Mouse (Mus musculus) midbrain, embryonic 13.5 days (tissue): Measurements from ENCODE around the gene Thbs2. TPM values are rescaled to one million over a fixed set of nuclear protein-coding genes. Genes with fewer than 3 reads are reported as not detected.

Source experiments
- ATAC-seq: fragments of 200-750 bp; cut with Nextera tagmentation; 2 replicates; pipeline ENCODE4 v1.8.0; 2017; ENCODE audit warnings: mild to moderate bottlenecking, moderate TSS enrichment, moderate library complexity
- H3K27ac ChIP-seq: fragments of 300-500 bp; sonication (generic); 2 replicates; pipeline ENCODE4 v1.5.1; 2015; ENCODE audit warnings: inconsistent platforms, mild to moderate bottlenecking, moderate library complexity
- H3K27me3 ChIP-seq: fragments of 300-500 bp; sonication (generic); 2 replicates; pipeline ENCODE4 v1.6.1; 2015; ENCODE audit warnings: mild to moderate bottlenecking, inconsistent platforms
- H3K36me3 ChIP-seq: fragments of 300-500 bp; sonication (generic); 2 replicates; pipeline ENCODE4 v1.6.1; 2015; ENCODE audit warnings: mild to moderate bottlenecking, inconsistent platforms
- H3K4me1 ChIP-seq: fragments of 300-500 bp; sonication (generic); replicated peaks from 2 replicates; pipeline ENCODE4 v1.6.1; 2015; ENCODE audit warnings: inconsistent platforms
- H3K4me2 ChIP-seq: fragments of 300-500 bp; sonication (generic); replicated peaks from 2 replicates; pipeline ENCODE4 v1.6.1; 2015; ENCODE audit warnings: moderate library complexity, mild to moderate bottlenecking, inconsistent platforms
- H3K4me3 ChIP-seq: fragments of 300-500 bp; sonication (generic); replicated peaks from 2 replicates; pipeline ENCODE4 v1.5.1; 2015; ENCODE audit warnings: mild to moderate bottlenecking, inconsistent platforms
- H3K9ac ChIP-seq: fragments of 300-500 bp; sonication (generic); replicated peaks from 2 replicates; pipeline ENCODE4 v1.6.1; 2015; ENCODE audit warnings: mild to moderate bottlenecking, inconsistent platforms
- H3K9me3 ChIP-seq: fragments of 300-500 bp; sonication (generic); 2 replicates; pipeline ENCODE4 v1.6.1; 2016; ENCODE audit warnings: mild to moderate bottlenecking, inconsistent platforms
- WGBS: fragments of 180-500 bp; shearing (Covaris S2); methylation state at CpG from one replicate; pipeline ENCODE4 v1.1.7; 2015; 5-methylcytosine and 5-hydroxymethylcytosine counted together
- polyA plus RNA-seq: library from polyadenylated mRNA; unstranded; fragments of >200 nt; fragmentation: Nextera tagmentation; extraction: Ambion mirVana; gene quantifications from 2 replicates; pipeline ENCODE4 v1.2.1, GENCODE M21; 2015

The Thbs2 gene
- polyA plus RNA-seq, 1 experiment from 2014 or later = 1.2 TPM

GRCm38 (mm10) chr17:14659746-14660145, 34.3 kb downstream of the Thbs2 start:
- Histone ChIP-seq H3K4me3 (no peak overlapping the region), H3K27me3 (no peaks in the 10 kb centered on the region), H3K4me1 (no peaks in the 10 kb centered on the region), H3K9ac (no peak overlapping the region), H3K36me3 (no peaks in the 10 kb centered on the region), H3K27ac (no peak overlapping the region), H3K4me2 (no peak overlapping the region), H3K9me3 (no peaks in the 10 kb centered on the region)
- WGBS = 74% methylated on average over 4 of the region's 4 CpGs
- ATAC-seq = no peak

DNA sequence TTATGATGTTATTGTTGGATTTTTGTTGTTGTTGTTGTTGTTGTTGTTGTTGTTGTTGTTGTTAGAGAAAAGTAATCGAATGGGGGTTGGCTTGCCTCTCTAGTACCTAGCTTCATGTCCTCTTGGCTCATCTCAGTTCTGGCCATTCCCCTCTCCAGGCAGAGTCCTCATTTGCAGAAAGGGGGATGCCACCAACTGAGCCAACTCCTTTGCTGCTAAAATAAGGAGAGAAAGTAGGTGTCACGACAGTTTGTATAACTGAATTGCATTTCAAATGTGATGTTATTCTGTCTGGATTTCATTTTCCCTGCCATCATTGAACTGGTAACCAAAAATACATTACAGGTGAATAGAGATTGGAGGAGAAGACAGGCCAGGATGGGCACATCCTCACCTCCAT, 35.9 kb downstream of the Thbs2 start:
- no peaks in the 10 kb centered on the region for H3K36me3 ChIP-seq
- H3K9me3 ChIP-seq = no peaks in the 10 kb centered on the region
- WGBS = 85% methylated on average over 2 of the region's 2 CpGs
- H3K4me2 ChIP-seq = no peak overlapping the region
- H3K9ac ChIP-seq = no peak overlapping the region
- no peak overlapping the region for H3K27ac ChIP-seq
- no peaks in the 10 kb centered on the region for H3K4me1 ChIP-seq
- no peak for ATAC-seq
- no peak overlapping the region for H3K4me3 ChIP-seq
- H3K27me3 ChIP-seq = no peaks in the 10 kb centered on the region

DNA sequence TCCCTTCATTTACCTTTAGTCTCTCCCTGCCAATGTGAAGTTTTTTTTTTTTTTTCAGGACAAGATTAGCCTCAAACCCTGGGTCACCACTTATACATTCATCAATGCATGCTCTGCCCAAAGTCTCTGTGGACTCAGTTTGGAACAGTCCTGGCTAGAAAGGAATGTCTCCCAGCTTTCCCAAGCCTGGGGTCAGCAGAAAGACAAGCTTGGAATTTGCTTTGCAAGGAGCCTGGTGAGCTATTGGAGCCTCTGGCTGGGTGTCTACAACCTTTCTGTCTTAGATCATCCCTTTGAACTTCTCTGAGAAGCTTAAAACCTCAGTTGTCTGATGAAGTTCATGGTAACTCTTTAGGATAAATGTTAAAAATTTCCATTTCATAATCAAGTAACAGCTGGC, 36.9 kb downstream of the Thbs2 start:
- Histone ChIP-seq H3K9me3 (no peaks in the 10 kb centered on the region), H3K36me3 (no peaks in the 10 kb centered on the region), H3K27me3 (no peaks in the 10 kb centered on the region), H3K4me1 (no peaks in the 10 kb centered on the region), H3K4me2 (no peak overlapping the region), H3K9ac (no peak overlapping the region), H3K4me3 (no peak overlapping the region), H3K27ac (no peak overlapping the region)
- no peak for ATAC-seq

DNA sequence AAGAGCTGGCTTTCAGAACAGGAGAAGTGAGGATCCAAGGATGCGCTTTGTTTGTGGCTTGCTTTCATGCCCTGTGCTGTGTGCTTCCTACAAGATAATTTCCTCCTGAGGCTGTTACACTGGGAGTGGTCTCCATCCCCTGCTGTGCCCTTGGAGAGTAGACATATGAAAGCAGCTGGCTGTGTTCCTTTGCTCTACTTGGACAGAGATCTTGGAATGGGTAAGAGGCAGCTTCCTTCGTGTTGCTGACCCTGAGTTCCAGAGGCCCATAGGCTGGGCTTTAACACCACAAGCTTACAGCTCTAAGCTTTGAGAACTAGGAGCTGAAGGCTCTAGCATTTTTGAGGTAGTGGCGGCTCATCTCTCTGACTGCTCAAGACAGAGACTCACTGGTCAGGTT, 39.1 kb downstream of the Thbs2 start:
- Histone ChIP-seq H3K36me3 (no peaks in the 10 kb centered on the region), H3K9ac (no peak overlapping the region), H3K9me3 (no peaks in the 10 kb centered on the region), H3K4me2 (no peak overlapping the region), H3K27ac (no peak overlapping the region), H3K4me3 (no peak overlapping the region), H3K4me1 (no peaks in the 10 kb centered on the region), H3K27me3 (no peaks in the 10 kb centered on the region)
- no peak for ATAC-seq
- WGBS = 87% methylated on average over 3 of the region's 3 CpGs

- Histone ChIP-seq H3K9ac (no peak overlapping the region), H3K4me1 (no peaks in the 10 kb centered on the region), H3K9me3 (no peaks in the 10 kb centered on the region), H3K4me2 (no peak overlapping the region), H3K4me3 (no peak overlapping the region), H3K36me3 (no peaks in the 10 kb centered on the region), H3K27me3 (no peaks in the 10 kb centered on the region), H3K27ac (no peak overlapping the region)
- no peak for ATAC-seq
- 89% methylated on average over 7 of the region's 7 CpGs for WGBS
Observed at GRCm38 (mm10) chr17:14652013-14652412, 42.0 kb downstream of the Thbs2 start.

DNA sequence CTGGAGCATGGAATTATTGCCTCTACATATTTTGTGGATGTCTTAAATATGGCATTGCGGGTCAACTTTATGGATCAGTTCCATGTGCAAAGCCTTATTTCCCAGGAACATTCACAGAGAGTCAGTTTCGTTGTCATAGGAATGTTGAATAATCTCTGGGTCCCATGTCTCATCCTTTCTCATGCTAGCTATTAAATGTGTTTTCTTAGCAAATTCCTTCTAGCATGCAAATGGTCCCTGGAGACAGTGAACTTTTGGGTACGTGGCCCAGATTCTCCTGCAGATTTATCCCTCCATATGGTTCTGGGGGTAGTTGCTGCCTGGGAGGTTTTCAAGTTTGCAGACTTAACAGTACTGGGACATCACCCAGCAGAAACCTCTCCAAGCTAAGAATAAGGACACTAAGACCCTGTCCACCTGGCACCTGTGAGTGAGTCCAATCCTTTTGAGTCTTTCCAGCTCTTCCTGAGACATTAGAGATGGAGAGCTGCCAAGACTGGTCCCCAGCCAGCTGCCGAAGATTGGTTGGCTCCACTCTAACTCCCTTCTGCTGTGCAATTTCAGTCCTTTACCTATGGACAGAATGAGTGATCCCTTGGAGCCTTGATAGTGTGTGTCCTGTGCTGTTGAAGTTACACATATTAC, 45.9 kb downstream of the Thbs2 start:
- H3K27ac ChIP-seq = no peak overlapping the region
- WGBS = 84% methylated on average over 4 of the region's 4 CpGs
- H3K4me1 ChIP-seq = no peaks in the 10 kb centered on the region
- no peaks in the 10 kb centered on the region for H3K9me3 ChIP-seq
- no peak overlapping the region for H3K4me3 ChIP-seq
- no peaks in the 10 kb centered on the region for H3K27me3 ChIP-seq
- no peaks in the 10 kb centered on the region for H3K36me3 ChIP-seq
- H3K9ac ChIP-seq = no peak overlapping the region
- no peak overlapping the region for H3K4me2 ChIP-seq
- ATAC-seq = no peak

DNA sequence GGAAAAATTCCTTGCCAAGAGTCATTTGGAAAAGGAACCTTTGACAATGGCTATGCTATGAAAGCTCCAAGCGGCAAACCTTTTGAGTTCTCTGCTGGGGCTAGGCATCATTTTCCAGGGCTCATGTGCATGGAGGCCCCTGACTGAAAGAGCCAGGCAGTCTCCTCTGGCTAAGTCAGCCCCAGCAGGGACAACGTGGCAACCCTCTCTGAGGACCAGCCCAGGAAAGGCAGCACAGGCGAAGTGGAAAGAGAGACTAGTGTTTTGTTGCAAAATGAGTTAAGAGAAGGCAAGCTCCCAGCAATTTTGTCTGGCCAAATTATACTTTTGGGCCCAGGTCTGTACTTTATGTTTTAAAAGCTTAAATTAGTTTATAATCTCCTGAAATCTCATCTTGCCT, 50.0 kb downstream of the Thbs2 start:
- Histone ChIP-seq H3K4me3 (no peak overlapping the region), H3K9ac (no peak overlapping the region), H3K27ac (no peak overlapping the region), H3K9me3 (no peaks in the 10 kb centered on the region), H3K36me3 (no peaks in the 10 kb centered on the region), H3K27me3 (no peaks in the 10 kb centered on the region), H3K4me1 (no peaks in the 10 kb centered on the region), H3K4me2 (no peak overlapping the region)
- ATAC-seq = no peak
- 72% methylated on average over 3 of the region's 3 CpGs for WGBS

- Histone ChIP-seq H3K4me2 (no peak overlapping the region), H3K27me3 (no peaks in the 10 kb centered on the region), H3K9ac (no peak overlapping the region), H3K4me3 (no peak overlapping the region), H3K4me1 (no peaks in the 10 kb centered on the region), H3K9me3 (no peaks in the 10 kb centered on the region), H3K36me3 (no peaks in the 10 kb centered on the region), H3K27ac (no peak overlapping the region)
- 89% methylated on average over 15 of the region's 15 CpGs for WGBS
- no peak for ATAC-seq
Observed at GRCm38 (mm10) chr17:14640351-14641115, 53.5 kb downstream of the Thbs2 start.

DNA sequence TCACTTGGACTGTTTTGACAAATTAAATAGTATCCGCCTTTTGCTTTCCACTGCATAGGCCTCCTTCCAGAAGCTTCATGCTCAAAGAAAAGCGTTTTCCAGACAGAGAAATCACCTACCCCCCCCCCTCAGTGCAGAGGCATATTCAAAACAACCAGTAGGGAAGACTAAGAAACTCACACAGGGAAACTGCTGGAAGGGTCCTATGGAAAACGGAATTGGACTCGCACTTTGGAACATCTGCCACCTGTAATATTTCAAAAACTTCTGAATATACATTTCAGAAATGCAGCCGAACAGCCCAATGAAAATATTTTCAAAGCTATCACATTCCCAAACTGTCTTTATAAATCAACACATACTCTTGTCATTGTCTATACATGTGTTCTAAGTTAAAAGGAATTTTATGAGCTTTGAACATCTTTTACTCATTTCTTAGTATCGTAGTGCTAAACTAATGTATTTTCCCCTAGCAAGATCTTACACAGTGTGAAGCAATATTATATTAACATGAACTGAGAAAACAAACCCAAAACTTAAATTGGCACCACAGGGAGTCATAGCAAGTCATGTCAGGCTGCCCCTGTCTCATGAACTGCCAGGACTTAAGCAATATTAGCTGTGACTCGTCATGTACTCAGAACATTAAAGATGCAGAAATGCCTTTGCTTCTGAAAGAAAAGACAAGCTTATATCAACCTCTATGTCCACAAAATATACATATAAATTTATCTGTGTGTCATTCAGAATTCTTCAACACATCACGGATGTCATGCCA, 58.3 kb downstream of the Thbs2 start:
- Histone ChIP-seq H3K4me2 (no peak overlapping the region), H3K4me3 (no peak overlapping the region), H3K27ac (no peak overlapping the region), H3K27me3 (no peaks in the 10 kb centered on the region), H3K9ac (no peak overlapping the region), H3K36me3 (no peaks in the 10 kb centered on the region), H3K4me1 (no peaks in the 10 kb centered on the region), H3K9me3 (0 out of 2 replicates have a peak, but pooled peaks cover 3% of the 10 kb centered on the region)
- WGBS = 90% methylated on average over 8 of the region's 8 CpGs
- no peak for ATAC-seq

- 85% methylated on average over 4 of the region's 4 CpGs for WGBS
- H3K4me3 ChIP-seq = no peak overlapping the region
Observed at GRCm38 (mm10) chr17:14628901-14629300, 65.1 kb downstream of the Thbs2 start.

DNA sequence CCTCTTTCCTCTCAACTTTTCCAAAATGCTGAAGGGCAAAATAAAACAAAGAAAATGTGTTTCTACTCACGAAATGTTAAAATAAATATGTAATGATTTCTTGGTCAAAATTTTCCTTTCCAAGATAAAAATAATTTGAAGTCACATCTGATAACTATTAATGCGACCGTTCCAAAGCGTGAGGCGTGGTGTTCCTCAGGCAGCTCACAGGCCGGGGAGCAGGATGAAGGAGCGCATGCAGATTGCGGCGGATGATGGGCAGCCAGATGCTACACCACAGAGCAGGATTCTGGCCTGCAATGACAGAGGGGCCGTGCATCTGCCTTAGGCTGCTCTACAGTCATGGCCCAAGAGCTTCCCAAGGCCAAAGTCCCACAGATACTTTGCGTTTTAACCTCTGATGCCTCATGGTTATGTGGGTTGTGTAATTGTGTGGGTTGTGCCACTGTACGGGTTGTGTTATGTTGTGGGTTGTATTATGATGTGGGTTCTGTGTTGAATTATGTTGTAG, 66.2 kb downstream of the Thbs2 start:
- 93% methylated on average over 12 of the region's 12 CpGs for WGBS

More at GRCm38 (mm10) chr17:14628901-14629300, 65.1 kb downstream of the Thbs2 start:
- Histone ChIP-seq H3K9ac (no peak overlapping the region), H3K4me2 (no peak overlapping the region), H3K27me3 (no peaks in the 10 kb centered on the region), H3K4me1 (no peaks in the 10 kb centered on the region), H3K9me3 (0 out of 2 replicates have a peak, but pooled peaks cover 3% of the 10 kb centered on the region), H3K36me3 (no peaks in the 10 kb centered on the region), H3K27ac (no peak overlapping the region)
- ATAC-seq = no peak

GRCm38 (mm10) chr17:14624433-14624832, 69.6 kb downstream of the Thbs2 start:
- no peak for ATAC-seq
- no peaks in the 10 kb centered on the region for H3K9me3 ChIP-seq
- H3K4me2 ChIP-seq = no peak overlapping the region
- no peaks in the 10 kb centered on the region for H3K4me1 ChIP-seq
- H3K27me3 ChIP-seq = no peaks in the 10 kb centered on the region
- WGBS = 66% methylated on average over 8 of the region's 8 CpGs
- no peak overlapping the region for H3K4me3 ChIP-seq
- H3K27ac ChIP-seq = no peak overlapping the region
- H3K9ac ChIP-seq = no peak overlapping the region
- no peaks in the 10 kb centered on the region for H3K36me3 ChIP-seq

More for the DNA sequence above, 66.2 kb downstream of the Thbs2 start:
- no peak overlapping the region for H3K4me2 ChIP-seq
- H3K9ac ChIP-seq = no peak overlapping the region
- H3K4me3 ChIP-seq = no peak overlapping the region
- no peaks in the 10 kb centered on the region for H3K27me3 ChIP-seq
- no peak overlapping the region for H3K27ac ChIP-seq
- H3K4me1 ChIP-seq = no peaks in the 10 kb centered on the region
- H3K36me3 ChIP-seq = no peaks in the 10 kb centered on the region
- H3K9me3 ChIP-seq = 0 out of 2 replicates have a peak, but pooled peaks cover 3% of the 10 kb centered on the region
- no peak for ATAC-seq
